ENCODE assay signal across 10 mouse cellular contexts in genomic region chr6:125468179-125468960, GRCm38 (mm10). TPM values are rescaled to one million over a fixed set of nuclear protein-coding genes. Genes with fewer than 3 reads are reported as not detected.
DNase-seq lines count a peak whose midpoint lies in the region; ATAC-seq and TF ChIP-seq lines count a peak whose summit lies in the region.
"Had no signal": no experiment of that assay in that cellular context is flagged by ENCODE, and none has a peak within 500 bp of the region (broad histone marks: within the 10 kb centered on the region; RNA-seq: fewer than 3 reads in every experiment).

No protein-coding gene starts in this region.

- DNase-seq in kidney, postnatal 0 days (ENCODE audit: low spot score) = no peak
- DNase-seq in kidney, adult 9 months = no peak
- no peak for DNase-seq in embryo, embryonic 10.5 days (ENCODE audit: low spot score)
- no peak for DNase-seq in gastrocnemius, postnatal 36 days
- no peak for DNase-seq in kidney, adult 18-20 months
- DNase-seq: kidney, adult 2 months; right cerebral cortex, adult 18-20 months had no signal

- H3K4me3 ChIP-seq in kidney, postnatal 0 days (replicated peaks; ENCODE audit: low read depth, low read length) = no peak overlapping the region
- no peak overlapping the region for H3K4me3 ChIP-seq in cortical plate, adult 2 months (ENCODE audit: insufficient read depth, low read length)
- H3K4me3 ChIP-seq in limb, embryonic 13.5 days = no peak overlapping the region

- 0 out of 2 replicates have a peak, but pooled peaks cover 9% of the 10 kb centered on the region for H3K4me1 ChIP-seq in kidney, postnatal 0 days (replicated peaks; ENCODE audit: insufficient read depth, low read length)
- no peaks in the 10 kb centered on the region for H3K4me1 ChIP-seq in cortical plate, adult 2 months (ENCODE audit: control insufficient read depth, insufficient read depth, low read length)
- H3K4me1 ChIP-seq in limb, embryonic 13.5 days = peaks cover 30% of the 10 kb centered on the region

- no peak for TF ChIP-seq CTCF in kidney, postnatal 0 days (IDR thresholded peaks at IDR 0.05; ENCODE audit: low read depth)
- TF ChIP-seq CTCF in cortical plate, adult 2 months (IDR thresholded peaks at IDR 0.05; ENCODE audit: extremely low read depth, insufficient read depth, low read length) = no peak

- intact Hi-C loops in gastrocnemius, postnatal 36 days (cut with DNase I) = no loop called here

- H3K9me3 ChIP-seq in kidney, postnatal 0 days (replicated peaks; ENCODE audit: low read length) = no peaks in the 10 kb centered on the region
- no peaks in the 10 kb centered on the region for H3K9me3 ChIP-seq in limb, embryonic 13.5 days

- H3K27me3 ChIP-seq in kidney, postnatal 0 days (ENCODE audit: insufficient read depth, low read length) = no peaks in the 10 kb centered on the region
- no peaks in the 10 kb centered on the region for H3K27me3 ChIP-seq in limb, embryonic 13.5 days

- TF ChIP-seq POLR2A in cortical plate, adult 2 months (IDR thresholded peaks at IDR 0.05; ENCODE audit: extremely low read depth, insufficient read depth, low read length) = no peak

- no peak overlapping the region for H3K4me2 ChIP-seq in kidney, postnatal 0 days (ENCODE audit: low read length)
- H3K4me2 ChIP-seq in limb, embryonic 13.5 days (replicated peaks) = peak overlapping the region; percentile 21; the same call in 1 of the 2 replicates

- WGBS in kidney, postnatal 0 days = 57% methylated on average over 21 of the region's 21 CpGs
- WGBS in limb, embryonic 13.5 days = 42% methylated on average over 21 of the region's 21 CpGs

- 0 out of 2 replicates have a peak, but pooled peaks cover 3% of the 10 kb centered on the region for H3K36me3 ChIP-seq in kidney, postnatal 0 days (ENCODE audit: insufficient read depth, low read length)
- peaks cover 25% of the 10 kb centered on the region for H3K36me3 ChIP-seq in limb, embryonic 13.5 days

- ATAC-seq in kidney, postnatal 0 days (replicated peaks; ENCODE audit: low FRiP score, low read depth) = no peak
- peak; percentile 72 for ATAC-seq in CD4-positive, CD25-positive, alpha-beta regulatory T cell, adult 4 months
- ATAC-seq in limb, embryonic 13.5 days (ENCODE audit: low FRiP score, low read depth) = 0 out of 2 replicates have a peak, but pooled peaks have one; percentile 21

- peak overlapping the region; percentile 47; the same call in 1 of the 2 replicates for H3K27ac ChIP-seq in kidney, postnatal 0 days
- peak overlapping the region; percentile 52; the same call in 1 of the 2 replicates for H3K27ac ChIP-seq in cortical plate, adult 2 months (ENCODE audit: insufficient read depth, low read length)
- H3K27ac ChIP-seq in limb, embryonic 13.5 days = peak overlapping the region; percentile 90

- H3K9ac ChIP-seq in kidney, postnatal 0 days (ENCODE audit: low read depth, low read length) = no peak overlapping the region
- no peak overlapping the region for H3K9ac ChIP-seq in limb, embryonic 13.5 days

RNA-seq across cellular contexts. Expression of gene Cd9, which starts 26.2 kb away (rescaled TPM):
- 271 and 278 TPM in 2 replicates for polyA plus RNA-seq in kidney, postnatal 0 days (2015; fragmentation: Nextera tagmentation; extraction: Ambion mirVana)
- polyA plus RNA-seq in CD4-positive, CD25-positive, alpha-beta regulatory T cell, adult 4 months (2017; shearing (Covaris generic)) = 100 to 1,000 TPM in 1 of 2 experiments, 10 to 100 TPM in 1; 98.5 to 108 TPM
- polyA plus RNA-seq in cortical plate, adult 2 months (2012; rRNA removed) = 88.3 and 105 TPM in 2 replicates
- 157 and 174 TPM in 2 replicates for polyA plus RNA-seq in limb, embryonic 13.5 days (2015; fragmentation: Nextera tagmentation; extraction: Ambion mirVana)
- 10 to 100 TPM; 20.3 to 28.4 TPM for total RNA-seq in gastrocnemius, postnatal 36 days (2021)
